Mouse (Mus musculus): Measurements from ENCODE around the gene Atf4. TPM values are rescaled to one million over a fixed set of nuclear protein-coding genes. Genes with fewer than 3 reads are reported as not detected.

Atf4 gene
- total and polyA plus RNA-seq, 2 experiments from 2014 or later = 107 to 151 TPM

GRCm38 (mm10) chr15:80280646-80281045 lies 25.7 kb downstream of the Atf4 start:
- Histone ChIP-seq H3K27ac (ENCODE audit: low read depth, low read length) (no peak overlapping the region), H3K4me2 (ENCODE audit: low read depth, low read length, poor library complexity, severe bottlenecking) (no peak overlapping the region), H3K9me3 (ENCODE audit: low read length) (no peaks in the 10 kb centered on the region), H3K27me3 (ENCODE audit: insufficient read depth, low read length) (peaks cover 4% of the 10 kb centered on the region), H3K36me3 (ENCODE audit: insufficient read depth, low read length) (no peaks in the 10 kb centered on the region), H3K9ac (replicated peaks; ENCODE audit: low read length, poor library complexity, severe bottlenecking) (no peak overlapping the region), H3K4me3 (ENCODE audit: low read depth, low read length) (no peak overlapping the region), H3K4me1 (ENCODE audit: insufficient read depth, low read length) (no peaks in the 10 kb centered on the region)
- DNase-seq (ENCODE audit: low spot score) (no peak), ATAC-seq (ENCODE audit: low FRiP score) (no peak)
- 24% methylated on average over 6 of the region's 6 CpGs for WGBS
- TF ChIP-seq CTCF (IDR thresholded peaks at IDR 0.05) = peak; percentile 79

GRCm38 (mm10) chr15:80286851-80287415 lies 31.9 kb downstream of the Atf4 start, which contains the start of gene Cacna1i:
Cacna1i (plus strand) TSS chr15:80287238.
- H3K4me1 ChIP-seq (ENCODE audit: insufficient read depth, low read length) = peaks cover 2% of the 10 kb centered on the region; the same call in 1 of the 2 replicates
- H3K27ac ChIP-seq (ENCODE audit: low read depth, low read length) = no peak within 1 kb of the TSS
- DNase-seq (ENCODE audit: low spot score) = peak; percentile 74
- peak within 1 kb of the TSS; percentile 69 for H3K4me3 ChIP-seq (ENCODE audit: low read depth, low read length)
- no peaks in the 10 kb centered on the region for H3K36me3 ChIP-seq (ENCODE audit: insufficient read depth, low read length)
- TF ChIP-seq CTCF (IDR thresholded peaks at IDR 0.05) = peak; percentile 59
- WGBS = under 1% methylated on average over 43 of the region's 50 CpGs
- peak within 1 kb of the TSS; percentile 76 for H3K9ac ChIP-seq (replicated peaks; ENCODE audit: low read length, poor library complexity, severe bottlenecking)
- peaks cover 11% of the 10 kb centered on the region for H3K27me3 ChIP-seq (ENCODE audit: insufficient read depth, low read length)
- ATAC-seq (ENCODE audit: low FRiP score) = peak; percentile 59; the same call in 1 of the 2 replicates
- H3K9me3 ChIP-seq (ENCODE audit: low read length) = no peaks in the 10 kb centered on the region
- peak within 1 kb of the TSS; percentile 92 for H3K4me2 ChIP-seq (ENCODE audit: low read depth, low read length, poor library complexity, severe bottlenecking)

GRCm38 (mm10) chr15:80288036-80288435 lies 33.1 kb downstream of the Atf4 start:
- Histone ChIP-seq H3K36me3 (ENCODE audit: insufficient read depth, low read length) (no peaks in the 10 kb centered on the region), H3K4me1 (ENCODE audit: insufficient read depth, low read length) (peaks cover 2% of the 10 kb centered on the region; the same call in 1 of the 2 replicates), H3K27me3 (ENCODE audit: insufficient read depth, low read length) (peaks cover 8% of the 10 kb centered on the region), H3K27ac (ENCODE audit: low read depth, low read length) (no peak overlapping the region), H3K4me3 (ENCODE audit: low read depth, low read length) (peak overlapping the region; percentile 69), H3K9me3 (ENCODE audit: low read length) (no peaks in the 10 kb centered on the region), H3K4me2 (ENCODE audit: low read depth, low read length, poor library complexity, severe bottlenecking) (peak overlapping the region; percentile 92), H3K9ac (replicated peaks; ENCODE audit: low read length, poor library complexity, severe bottlenecking) (peak overlapping the region; percentile 76)
- 2% methylated on average over 23 of the region's 23 CpGs for WGBS
- DNase-seq (ENCODE audit: low spot score) (no peak), ATAC-seq (ENCODE audit: low FRiP score) (no peak)
- no peak for TF ChIP-seq CTCF (IDR thresholded peaks at IDR 0.05)

- H3K27ac ChIP-seq (ENCODE audit: low read depth, low read length) = no peak overlapping the region
- no peak for ATAC-seq (ENCODE audit: low FRiP score)
- peak; percentile 58 for DNase-seq (ENCODE audit: low spot score)
- 11% methylated on average over 10 of the region's 10 CpGs for WGBS
- H3K9me3 ChIP-seq (ENCODE audit: low read length) = no peaks in the 10 kb centered on the region
- H3K4me1 ChIP-seq (ENCODE audit: insufficient read depth, low read length) = peaks cover 2% of the 10 kb centered on the region; the same call in 1 of the 2 replicates
- peak overlapping the region; percentile 92 for H3K4me2 ChIP-seq (ENCODE audit: low read depth, low read length, poor library complexity, severe bottlenecking)
- peaks cover 8% of the 10 kb centered on the region for H3K27me3 ChIP-seq (ENCODE audit: insufficient read depth, low read length)
- H3K36me3 ChIP-seq (ENCODE audit: insufficient read depth, low read length) = no peaks in the 10 kb centered on the region
- no peak overlapping the region for H3K9ac ChIP-seq (replicated peaks; ENCODE audit: low read length, poor library complexity, severe bottlenecking)
- TF ChIP-seq CTCF (IDR thresholded peaks at IDR 0.05) = peak; percentile 68
- no peak overlapping the region for H3K4me3 ChIP-seq (ENCODE audit: low read depth, low read length)
Observed at GRCm38 (mm10) chr15:80289436-80289835, 34.5 kb downstream of the Atf4 start.

- ATAC-seq (ENCODE audit: low FRiP score) (no peak), DNase-seq (ENCODE audit: low spot score) (no peak)
- H3K9me3 ChIP-seq (ENCODE audit: low read length) = no peaks in the 10 kb centered on the region
- H3K9ac ChIP-seq (replicated peaks; ENCODE audit: low read length, poor library complexity, severe bottlenecking) = no peak overlapping the region
- H3K4me2 ChIP-seq (ENCODE audit: low read depth, low read length, poor library complexity, severe bottlenecking) = no peak overlapping the region
- H3K36me3 ChIP-seq (ENCODE audit: insufficient read depth, low read length) = 0 out of 2 replicates have a peak, but pooled peaks cover 3% of the 10 kb centered on the region
- no peak overlapping the region for H3K4me3 ChIP-seq (ENCODE audit: low read depth, low read length)
- H3K27me3 ChIP-seq (ENCODE audit: insufficient read depth, low read length) = no peaks in the 10 kb centered on the region
- 100% methylated on average over 1 of the region's 1 CpGs for WGBS
- H3K27ac ChIP-seq (ENCODE audit: low read depth, low read length) = no peak overlapping the region
- H3K4me1 ChIP-seq (ENCODE audit: insufficient read depth, low read length) = no peaks in the 10 kb centered on the region
- peak; percentile 45 for TF ChIP-seq CTCF (IDR thresholded peaks at IDR 0.05)
Observed at GRCm38 (mm10) chr15:80297146-80297545, 42.2 kb downstream of the Atf4 start.

GRCm38 (mm10) chr15:80303779-80304178 lies 48.8 kb downstream of the Atf4 start:
- DNase-seq (ENCODE audit: low spot score) = no peak
- no peaks in the 10 kb centered on the region for H3K9me3 ChIP-seq (ENCODE audit: low read length)
- H3K4me3 ChIP-seq (ENCODE audit: low read depth, low read length) = no peak overlapping the region
- no peak for TF ChIP-seq CTCF (IDR thresholded peaks at IDR 0.05)
- ATAC-seq (ENCODE audit: low FRiP score) = no peak
- no peaks in the 10 kb centered on the region for H3K27me3 ChIP-seq (ENCODE audit: insufficient read depth, low read length)
- no peaks in the 10 kb centered on the region for H3K4me1 ChIP-seq (ENCODE audit: insufficient read depth, low read length)
- no peak overlapping the region for H3K27ac ChIP-seq (ENCODE audit: low read depth, low read length)
- 0 out of 2 replicates have a peak, but pooled peaks cover 3% of the 10 kb centered on the region for H3K36me3 ChIP-seq (ENCODE audit: insufficient read depth, low read length)
- no peak overlapping the region for H3K4me2 ChIP-seq (ENCODE audit: low read depth, low read length, poor library complexity, severe bottlenecking)
- 77% methylated on average over 14 of the region's 14 CpGs for WGBS
- H3K9ac ChIP-seq (replicated peaks; ENCODE audit: low read length, poor library complexity, severe bottlenecking) = no peak overlapping the region

All from midbrain, postnatal 0 days (tissue).